Mouse (Mus musculus): ENCODE measurements around the gene A630076J17Rik.

GRCm38 (mm10) chr3:107187022-107187421, 43.4 kb upstream of the A630076J17Rik start:
- TF ChIP-seq POLR2A (IDR thresholded peaks at IDR 0.05; ENCODE audit: low read depth, low read length), result no peak
- no peak for TF ChIP-seq CTCF (IDR thresholded peaks at IDR 0.05; ENCODE audit: extremely low read depth, insufficient read depth, insufficient read length, insufficient replicate concordance)
